Mouse (Mus musculus) thymus, adult 2 months (tissue): ENCODE measurements around the gene Smg6.

Experiments
- CTCF ChIP-seq: fragments of 200-500 bp; IDR thresholded peaks from 2 replicates; pipeline ENCODE4 v1.5.1; 2012; ENCODE audit warnings: mild to moderate bottlenecking, control low read depth, low read length, moderate library complexity, borderline replicate concordance; ENCODE audit not compliant: control insufficient read depth, poor library complexity, insufficient read depth; ENCODE audit errors: extremely low read depth
- POLR2A ChIP-seq: fragments of 200-500 bp; IDR thresholded peaks from 2 replicates; pipeline ENCODE4 v1.6.1; 2012; ENCODE audit warnings: mild to moderate bottlenecking, low read length, control low read depth, moderate library complexity; ENCODE audit not compliant: control insufficient read depth, poor library complexity, insufficient read depth; ENCODE audit errors: extremely low read depth

GRCm38 (mm10) chr11:75168590-75169361 is 243.2 kb downstream of the Smg6 start:
- peak; percentile 98 for TF ChIP-seq CTCF
- TF ChIP-seq POLR2A = no peak
